Comparison of ENCODE assay signal across 9 mouse cellular contexts in the genomic region with DNA sequence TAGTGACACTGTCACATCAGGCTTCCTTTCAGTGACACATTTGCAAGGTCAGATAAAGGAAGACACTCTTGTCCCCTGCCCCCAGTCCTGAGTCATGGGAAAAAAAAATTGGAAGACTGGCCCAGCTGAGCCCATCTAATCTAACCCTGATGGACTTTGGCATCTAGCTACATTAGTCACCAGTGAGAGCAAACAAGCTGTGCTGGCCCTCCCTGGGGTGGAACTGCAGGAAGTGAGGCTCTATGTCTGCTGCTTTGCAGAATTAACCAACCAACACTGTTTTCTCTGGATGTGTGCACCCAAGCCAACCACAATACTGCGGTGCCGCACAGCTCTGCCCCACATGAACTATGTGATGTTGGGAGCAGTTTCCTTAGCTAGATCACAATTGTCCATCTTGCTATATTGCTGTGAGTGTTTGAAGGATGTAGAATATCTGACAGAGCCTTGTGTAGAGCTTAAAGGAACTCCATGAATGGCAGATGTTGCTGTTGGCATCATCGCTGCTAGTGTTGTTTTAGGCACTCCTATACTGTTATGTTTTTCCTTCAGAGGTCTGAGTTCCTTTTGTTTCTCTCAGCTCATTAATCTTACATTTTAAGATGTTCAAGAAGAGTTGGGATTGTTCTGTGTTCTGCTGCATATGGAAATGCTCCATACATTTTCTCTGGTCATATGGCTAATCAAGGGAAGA. TPM values are rescaled to one million over a fixed set of nuclear protein-coding genes. Genes with fewer than 3 reads are reported as not detected.
A peak's percentile ranks its signal among the peaks of the same experiment; 100 is the strongest.
DNase-seq lines count a peak whose midpoint lies in the region; ATAC-seq lines count a peak whose summit lies in the region.
"Had no signal": no experiment of that assay in that cellular context is flagged by ENCODE, and none has a peak within 500 bp of the region (broad histone marks: within the 10 kb centered on the region; RNA-seq: fewer than 3 reads in every experiment).

No protein-coding gene starts in this region.

- H3K27ac ChIP-seq in midbrain, embryonic 15.5 days: no peak overlapping the region
- H3K27ac ChIP-seq: limb, embryonic 15.5 days had no signal

- intact Hi-C loops in gastrocnemius, postnatal 14 days (cut with DNase I; ENCODE audit: low total_unique reads): no loop called here
- intact Hi-C loops in left cerebral cortex, postnatal 14 days (cut with DNase I): no loop called here

- peak; percentile 74 for DNase-seq in adrenal gland, postnatal 14 days
- peak; percentile 58 for DNase-seq in gastrocnemius, postnatal 14 days
- peak; percentile 65 to 77 for DNase-seq in kidney, adult 8-10 months
- DNase-seq in lung, postnatal 25 days (ENCODE audit: low spot score): peak; percentile 44
- DNase-seq in left cerebral cortex, postnatal 14 days (ENCODE audit: low spot score in 2 of 2): no peak

- no peaks in the 10 kb centered on the region for H3K36me3 ChIP-seq in midbrain, embryonic 15.5 days (replicated peaks)
- H3K36me3 ChIP-seq: limb, embryonic 15.5 days had no signal

- H3K4me1 ChIP-seq in midbrain, embryonic 15.5 days: no peaks in the 10 kb centered on the region

- no peaks in the 10 kb centered on the region for H3K27me3 ChIP-seq in midbrain, embryonic 15.5 days (replicated peaks)
- H3K27me3 ChIP-seq: limb, embryonic 15.5 days had no signal

- 90% methylated on average over 3 of the region's 3 CpGs for WGBS in midbrain, embryonic 15.5 days

- no peak overlapping the region for H3K4me3 ChIP-seq in midbrain, embryonic 15.5 days
- H3K4me3 ChIP-seq: erythroblast, embryonic 14.5 days; limb, embryonic 15.5 days had no signal

- H3K4me2 ChIP-seq in midbrain, embryonic 15.5 days: no peak overlapping the region
- H3K4me2 ChIP-seq: limb, embryonic 15.5 days had no signal

- H3K9me3 ChIP-seq in midbrain, embryonic 15.5 days: no peaks in the 10 kb centered on the region
- H3K9me3 ChIP-seq: limb, embryonic 15.5 days had no signal

- ATAC-seq in frontal cortex, adult (ENCODE audit: low TSS enrichment): no peak
- ATAC-seq in midbrain, embryonic 15.5 days (replicated peaks): no peak

- H3K9ac ChIP-seq in midbrain, embryonic 15.5 days: no peak overlapping the region
- H3K9ac ChIP-seq: limb, embryonic 15.5 days had no signal

RNA-seq across cellular contexts. Expression of a gene that starts 42.6 kb away (rescaled TPM):
- 15.2 and 17.3 TPM in 2 replicates for total RNA-seq in adrenal gland, postnatal 14 days (2021)
- total RNA-seq in gastrocnemius, postnatal 14 days (2021): 10 to 100 TPM; 10.8 to 12.4 TPM
- total RNA-seq in left cerebral cortex, postnatal 14 days (2021): 100 to 1,000 TPM in 1 of 2 experiments, 10 to 100 TPM in 1; 93.9 to 106 TPM
- 22.4 and 23.8 TPM in 2 replicates for polyA plus RNA-seq in midbrain, embryonic 15.5 days (2015; fragmentation: Nextera tagmentation; extraction: Ambion mirVana)

Comparison
In these comparisons a context has a peak if more than half of its experiments do, and no peak if none do; other contexts are left out.
1. DNase-seq: peak in adrenal gland, postnatal 14 days (single experiment), gastrocnemius, postnatal 14 days (single experiment), kidney, adult 8-10 months (2 of 2) and lung, postnatal 25 days (single experiment); none in left cerebral cortex, postnatal 14 days (0 of 2).